Mouse (Mus musculus) liver, embryonic 15.5 days (tissue): Measurements from ENCODE around the gene Aldh8a1. TPM values are rescaled to one million over a fixed set of nuclear protein-coding genes. Genes with fewer than 3 reads are reported as not detected.
A peak's percentile ranks its signal among the peaks of the same experiment; 100 is the strongest.

Source experiments
- ATAC-seq: fragments of 200-750 bp; cut with Nextera tagmentation; 2 replicates; pipeline ENCODE4 v1.8.0; 2017; ENCODE audit warnings: moderate number of reproducible peaks, mild to moderate bottlenecking, moderate library complexity; ENCODE audit not compliant: insufficient read depth
- H3K27ac ChIP-seq: fragments of 300-500 bp; sonication (generic); replicated peaks from 2 replicates; pipeline ENCODE4 v1.5.1; 2015; ENCODE audit warnings: mild to moderate bottlenecking, inconsistent platforms
- H3K27me3 ChIP-seq: fragments of 300-500 bp; sonication (generic); 2 replicates; pipeline ENCODE4 v1.6.1; 2015; ENCODE audit warnings: mild to moderate bottlenecking, inconsistent platforms
- H3K36me3 ChIP-seq: fragments of 300-500 bp; sonication (generic); replicated peaks from 2 replicates; pipeline ENCODE4 v1.6.1; 2015; ENCODE audit warnings: moderate library complexity, mild to moderate bottlenecking, inconsistent platforms
- H3K4me1 ChIP-seq: fragments of 300-500 bp; sonication (generic); replicated peaks from 2 replicates; pipeline ENCODE4 v1.6.1; 2015; ENCODE audit warnings: inconsistent platforms
- H3K4me2 ChIP-seq: fragments of 300-500 bp; sonication (generic); 2 replicates; pipeline ENCODE4 v1.6.1; 2015; ENCODE audit warnings: moderate library complexity, mild to moderate bottlenecking, inconsistent platforms
- H3K4me3 ChIP-seq: fragments of 300-500 bp; sonication (generic); replicated peaks from 2 replicates; pipeline ENCODE4 v1.5.1; 2015; ENCODE audit warnings: mild to moderate bottlenecking, inconsistent platforms
- H3K9ac ChIP-seq: fragments of 300-500 bp; sonication (generic); 2 replicates; pipeline ENCODE4 v1.6.1; 2015; ENCODE audit warnings: moderate library complexity, mild to moderate bottlenecking, inconsistent platforms
- H3K9me3 ChIP-seq: fragments of 300-500 bp; sonication (generic); replicated peaks from 2 replicates; pipeline ENCODE4 v1.6.1; 2016; ENCODE audit warnings: inconsistent platforms
- WGBS: fragments of 180-500 bp; shearing (Covaris S2); methylation state at CpG from one replicate; pipeline ENCODE4 v1.1.7; 2015; ENCODE audit warnings: mixed read lengths; ENCODE audit not compliant: insufficient replicate concordance; 5-methylcytosine and 5-hydroxymethylcytosine counted together
- polyA plus RNA-seq: library from polyadenylated mRNA; unstranded; fragments of >200 nt; fragmentation: Nextera tagmentation; extraction: Ambion mirVana; gene quantifications from 2 replicates; pipeline ENCODE4 v1.2.1, GENCODE M21; 2015

Aldh8a1 gene
- polyA plus RNA-seq, 1 experiment from 2014 or later: 33.8 TPM

- no peaks in the 10 kb centered on the region for H3K9me3 ChIP-seq
- H3K36me3 ChIP-seq: no peaks in the 10 kb centered on the region
- peak overlapping the region; percentile 21; the same call in 1 of the 2 replicates for H3K4me2 ChIP-seq
- no peaks in the 10 kb centered on the region for H3K27me3 ChIP-seq
- H3K4me1 ChIP-seq: no peaks in the 10 kb centered on the region
- no peak overlapping the region for H3K9ac ChIP-seq
- H3K27ac ChIP-seq: no peak overlapping the region
- H3K4me3 ChIP-seq: no peak overlapping the region
- WGBS: 54% methylated on average over 14 of the region's 14 CpGs
- ATAC-seq: no peak
These were observed 42.1 kb downstream of the Aldh8a1 start for GRCm38 (mm10) chr10:21419188-21419587.

- H3K4me2 ChIP-seq: no peak overlapping the region
- H3K4me3 ChIP-seq: no peak overlapping the region
- no peak overlapping the region for H3K9ac ChIP-seq
- 27% methylated on average over 24 of the region's 24 CpGs for WGBS
- H3K4me1 ChIP-seq: no peaks in the 10 kb centered on the region
- H3K36me3 ChIP-seq: no peaks in the 10 kb centered on the region
- H3K9me3 ChIP-seq: no peaks in the 10 kb centered on the region
- no peak overlapping the region for H3K27ac ChIP-seq
- no peaks in the 10 kb centered on the region for H3K27me3 ChIP-seq
- no peak for ATAC-seq
These were observed 43.6 kb downstream of the Aldh8a1 start for GRCm38 (mm10) chr10:21420457-21421424.

- no peak for ATAC-seq
- Histone ChIP-seq H3K4me1 (no peaks in the 10 kb centered on the region), H3K4me2 (no peak overlapping the region), H3K9me3 (no peaks in the 10 kb centered on the region), H3K36me3 (no peaks in the 10 kb centered on the region), H3K27me3 (no peaks in the 10 kb centered on the region), H3K4me3 (no peak overlapping the region), H3K9ac (no peak overlapping the region), H3K27ac (no peak overlapping the region)
- WGBS: 52% methylated on average over 3 of the region's 3 CpGs
These were observed 49.4 kb downstream of the Aldh8a1 start for GRCm38 (mm10) chr10:21426515-21426914.

- H3K4me2 ChIP-seq: no peak overlapping the region
- H3K27me3 ChIP-seq: no peaks in the 10 kb centered on the region
- no peaks in the 10 kb centered on the region for H3K9me3 ChIP-seq
- no peaks in the 10 kb centered on the region for H3K4me1 ChIP-seq
- ATAC-seq: no peak
- no peak overlapping the region for H3K27ac ChIP-seq
- H3K9ac ChIP-seq: no peak overlapping the region
- no peaks in the 10 kb centered on the region for H3K36me3 ChIP-seq
- 65% methylated on average over 6 of the region's 6 CpGs for WGBS
- no peak overlapping the region for H3K4me3 ChIP-seq
These were observed 50.9 kb downstream of the Aldh8a1 start for GRCm38 (mm10) chr10:21427996-21428395.

GRCm38 (mm10) chr10:21439268-21439667 is 62.2 kb downstream of the Aldh8a1 start:
- Histone ChIP-seq H3K9ac (no peak overlapping the region), H3K27me3 (no peaks in the 10 kb centered on the region), H3K4me3 (no peak overlapping the region), H3K9me3 (no peaks in the 10 kb centered on the region), H3K36me3 (no peaks in the 10 kb centered on the region), H3K4me2 (no peak overlapping the region), H3K27ac (no peak overlapping the region), H3K4me1 (0 out of 2 replicates have a peak, but pooled peaks cover 3% of the 10 kb centered on the region)
- no peak for ATAC-seq
- 86% methylated on average over 1 of the region's 1 CpGs for WGBS

GRCm38 (mm10) chr10:21441020-21441419 is 63.9 kb downstream of the Aldh8a1 start:
- Histone ChIP-seq H3K4me2 (no peak overlapping the region), H3K9ac (no peak overlapping the region), H3K27me3 (no peaks in the 10 kb centered on the region), H3K9me3 (no peaks in the 10 kb centered on the region), H3K36me3 (no peaks in the 10 kb centered on the region), H3K4me3 (no peak overlapping the region), H3K4me1 (0 out of 2 replicates have a peak, but pooled peaks cover 3% of the 10 kb centered on the region), H3K27ac (no peak overlapping the region; the same call in 1 of the 2 replicates)
- no peak for ATAC-seq
- WGBS: 45% methylated on average over 4 of the region's 4 CpGs

GRCm38 (mm10) chr10:21441690-21442089 is 64.6 kb downstream of the Aldh8a1 start:
- Histone ChIP-seq H3K4me3 (no peak overlapping the region), H3K4me1 (0 out of 2 replicates have a peak, but pooled peaks cover 3% of the 10 kb centered on the region), H3K9ac (no peak overlapping the region), H3K9me3 (no peaks in the 10 kb centered on the region), H3K27ac (peak overlapping the region; percentile 24), H3K36me3 (no peaks in the 10 kb centered on the region), H3K4me2 (no peak overlapping the region), H3K27me3 (no peaks in the 10 kb centered on the region)
- no peak for ATAC-seq
- WGBS: 53% methylated on average over 4 of the region's 4 CpGs

GRCm38 (mm10) chr10:21443646-21444324 is 66.7 kb downstream of the Aldh8a1 start:
- peak overlapping the region; percentile 42 for H3K27ac ChIP-seq
- no peaks in the 10 kb centered on the region for H3K9me3 ChIP-seq
- 0 out of 2 replicates have a peak, but pooled peaks cover 3% of the 10 kb centered on the region for H3K4me1 ChIP-seq
- WGBS: 45% methylated on average over 8 of the region's 8 CpGs
- H3K4me2 ChIP-seq: no peak overlapping the region
- H3K27me3 ChIP-seq: no peaks in the 10 kb centered on the region
- H3K36me3 ChIP-seq: no peaks in the 10 kb centered on the region
- no peak overlapping the region for H3K9ac ChIP-seq
- ATAC-seq: no peak
- no peak overlapping the region for H3K4me3 ChIP-seq

- H3K27ac ChIP-seq: peak overlapping the region; percentile 42; the same call in 1 of the 2 replicates
- H3K27me3 ChIP-seq: no peaks in the 10 kb centered on the region
- ATAC-seq: peak; percentile 87
- H3K9ac ChIP-seq: no peak overlapping the region
- no peak overlapping the region for H3K4me2 ChIP-seq
- H3K36me3 ChIP-seq: no peaks in the 10 kb centered on the region
- H3K4me1 ChIP-seq: 0 out of 2 replicates have a peak, but pooled peaks cover 3% of the 10 kb centered on the region
- no peak overlapping the region for H3K4me3 ChIP-seq
- 40% methylated on average over 9 of the region's 9 CpGs for WGBS
- no peaks in the 10 kb centered on the region for H3K9me3 ChIP-seq
These were observed 67.3 kb downstream of the Aldh8a1 start for GRCm38 (mm10) chr10:21444410-21444809.
